ENCODE assay signal across 9 mouse cellular contexts in the genomic region with DNA sequence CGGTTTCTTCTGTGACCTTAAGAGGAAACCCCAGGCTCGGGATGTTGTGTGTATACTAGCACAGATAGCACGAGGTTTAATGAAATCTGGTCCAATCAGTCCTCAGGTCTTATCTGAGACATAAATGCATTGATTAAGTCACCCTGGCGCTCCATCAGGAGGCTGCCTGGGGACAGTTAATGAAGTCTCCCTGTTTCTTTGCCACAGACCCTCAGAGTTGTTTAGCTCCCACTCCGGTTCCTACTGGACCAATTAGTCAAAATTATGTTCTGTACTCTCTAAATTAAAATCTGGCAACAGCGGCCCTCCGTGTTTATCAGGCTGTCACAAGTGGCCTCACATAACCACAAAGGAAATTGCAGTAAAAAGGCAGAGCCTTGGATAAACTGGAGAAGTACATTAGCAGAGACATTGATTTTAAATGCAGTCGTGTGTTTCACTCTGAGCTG.
A peak's percentile ranks its signal among the peaks of the same experiment; 100 is the strongest.
DNase-seq lines count a peak whose midpoint lies in the region; ATAC-seq lines count a peak whose summit lies in the region.
"Had no signal": no experiment of that assay in that cellular context is flagged by ENCODE, and none has a peak within 500 bp of the region (broad histone marks: within the 10 kb centered on the region; RNA-seq: fewer than 3 reads in every experiment).

No protein-coding gene starts in this region.

- intact Hi-C loops in heart, postnatal 25 days (cut with DNase I) = no loop called here

- DNase-seq in heart, embryonic 10.5 days (ENCODE audit: low spot score) = no peak
- DNase-seq in heart, postnatal 25 days (ENCODE audit: low spot score) = no peak
- DNase-seq in brain, embryonic 18.5 days (ENCODE audit: low read depth, low spot score) = peak; percentile 10
- no peak for DNase-seq in ovary, adult 18-20 months (ENCODE audit: low spot score)
- DNase-seq in thymus, postnatal 10 days (ENCODE audit: low spot score in 2 of 2) = no peak
- DNase-seq in layer of hippocampus, postnatal 25 days (ENCODE audit: extremely low spot score in 1 of 2, low spot score in 1 of 2) = no peak

- ATAC-seq in hindbrain, embryonic 16.5 days = peak; percentile 69; the same call in 1 of the 2 replicates
- 0 out of 2 replicates have a peak, but pooled peaks have one; percentile 42 for ATAC-seq in megakaryocyte progenitor cell, adult 5-6 weeks (replicated peaks; ENCODE audit: poor library complexity)
- ATAC-seq: inflammation-experienced regulatory T-cells, adult 6 months had no signal

- H3K9ac ChIP-seq in hindbrain, embryonic 16.5 days (ENCODE audit: low read depth, low read length) = no peak overlapping the region

- peak overlapping the region; percentile 31; the same call in 1 of the 2 replicates for H3K4me3 ChIP-seq in heart, embryonic 10.5 days
- no peak overlapping the region for H3K4me3 ChIP-seq in hindbrain, embryonic 16.5 days (ENCODE audit: low read length)

- WGBS in heart, embryonic 10.5 days = 10% methylated on average over 8 of the region's 8 CpGs
- 24% methylated on average over 8 of the region's 8 CpGs for WGBS in hindbrain, embryonic 16.5 days

- H3K27ac ChIP-seq in heart, embryonic 10.5 days = peak overlapping the region; percentile 86
- H3K27ac ChIP-seq in hindbrain, embryonic 16.5 days (ENCODE audit: low read depth, low read length) = no peak overlapping the region

- H3K4me2 ChIP-seq in hindbrain, embryonic 16.5 days (ENCODE audit: low read length) = no peak overlapping the region

- no peaks in the 10 kb centered on the region for H3K27me3 ChIP-seq in heart, embryonic 10.5 days (ENCODE audit: insufficient read depth, poor library complexity, severe bottlenecking)
- H3K27me3 ChIP-seq in hindbrain, embryonic 16.5 days (replicated peaks; ENCODE audit: control insufficient read depth, insufficient read depth, low read length) = no peaks in the 10 kb centered on the region

- no peaks in the 10 kb centered on the region for H3K9me3 ChIP-seq in heart, embryonic 10.5 days
- H3K9me3 ChIP-seq in hindbrain, embryonic 16.5 days (ENCODE audit: control insufficient read depth, low read length) = no peaks in the 10 kb centered on the region

- H3K36me3 ChIP-seq in heart, embryonic 10.5 days = no peaks in the 10 kb centered on the region
- H3K36me3 ChIP-seq in hindbrain, embryonic 16.5 days (ENCODE audit: control insufficient read depth, insufficient read depth, low read length) = no peaks in the 10 kb centered on the region

- H3K4me1 ChIP-seq in heart, embryonic 10.5 days = peaks cover 86% of the 10 kb centered on the region
- H3K4me1 ChIP-seq in hindbrain, embryonic 16.5 days (ENCODE audit: control insufficient read depth, insufficient read depth, low read depth, low read length) = peaks cover 11% of the 10 kb centered on the region
